Mouse (Mus musculus): Measurements from ENCODE around the gene Slc4a1ap. TPM values are rescaled to one million over a fixed set of nuclear protein-coding genes. Genes with fewer than 3 reads are reported as not detected.
"Not testable (repeated sequence)": the region's sequence is repeated elsewhere in the genome, so short reads cannot be mapped to it uniquely, and the experiment has no call there.

Slc4a1ap gene
- total RNA-seq, 2 experiments from 2014 or later = 19.6 to 20.4 TPM

- DNase-seq = no peak
- intact Hi-C loops (cut with DNase I; ENCODE audit: low total_unique reads) = loop anchor here (5.0 kb wide), 1 partner anchor 48 kb away; no protein-coding TSS in a partner anchor
These were observed 37.1 kb downstream of the Slc4a1ap start for GRCm38 (mm10) chr5:31563905-31564304.

GRCm38 (mm10) chr5:31564976-31565375 lies 38.2 kb downstream of the Slc4a1ap start:
- intact Hi-C loops (cut with DNase I; ENCODE audit: low total_unique reads) = loop anchor here (5.0 kb wide), 1 partner anchor 47 kb away; no protein-coding TSS in a partner anchor
- DNase-seq = peak; percentile 24

- intact Hi-C loops (cut with DNase I; ENCODE audit: low total_unique reads) = no loop called here
- no peak for DNase-seq
These were observed 39.2 kb downstream of the Slc4a1ap start for GRCm38 (mm10) chr5:31566026-31566425.

GRCm38 (mm10) chr5:31566457-31566856 lies 39.7 kb downstream of the Slc4a1ap start:
- intact Hi-C loops (cut with DNase I; ENCODE audit: low total_unique reads) = no loop called here
- DNase-seq = no peak

- intact Hi-C loops (cut with DNase I; ENCODE audit: low total_unique reads) = loop anchor here (2.0 kb wide), 1 partner anchor 629 kb away; no protein-coding TSS in a partner anchor
- DNase-seq = no peak
These were observed 41.3 kb downstream of the Slc4a1ap start for GRCm38 (mm10) chr5:31567951-31568657.

- DNase-seq = peak; percentile 44
- intact Hi-C loops (cut with DNase I; ENCODE audit: low total_unique reads) = no loop called here
These were observed 44.3 kb downstream of the Slc4a1ap start for GRCm38 (mm10) chr5:31571023-31571608.

GRCm38 (mm10) chr5:31573722-31574121 lies 46.9 kb downstream of the Slc4a1ap start:
- no peak for DNase-seq
- intact Hi-C loops (cut with DNase I; ENCODE audit: low total_unique reads) = no loop called here

GRCm38 (mm10) chr5:31576539-31576975 lies 49.8 kb downstream of the Slc4a1ap start:
- DNase-seq = no peak
- intact Hi-C loops (cut with DNase I; ENCODE audit: low total_unique reads) = no loop called here

- intact Hi-C loops (cut with DNase I; ENCODE audit: low total_unique reads) = no loop called here
- DNase-seq = no peak
These were observed 54.5 kb downstream of the Slc4a1ap start for GRCm38 (mm10) chr5:31581263-31581662.

- intact Hi-C loops (cut with DNase I; ENCODE audit: low total_unique reads) = no loop called here
- DNase-seq = no peak
These were observed 55.1 kb downstream of the Slc4a1ap start for GRCm38 (mm10) chr5:31581932-31582331.

- DNase-seq = no peak
- intact Hi-C loops (cut with DNase I; ENCODE audit: low total_unique reads) = no loop called here
These were observed 56.5 kb downstream of the Slc4a1ap start for GRCm38 (mm10) chr5:31583261-31583660.

- intact Hi-C loops (cut with DNase I; ENCODE audit: low total_unique reads) = loop anchor here (5.0 kb wide), 1 partner anchor 602 kb away; no protein-coding TSS in a partner anchor
- no peak for DNase-seq
These were observed 58.7 kb downstream of the Slc4a1ap start for GRCm38 (mm10) chr5:31585526-31585925.

- DNase-seq = no peak
- intact Hi-C loops (cut with DNase I; ENCODE audit: low total_unique reads) = loop anchor here (5.0 kb wide), 1 partner anchor 599 kb away; no protein-coding TSS in a partner anchor
These were observed 61.2 kb downstream of the Slc4a1ap start for GRCm38 (mm10) chr5:31588016-31588415.

- DNase-seq = not testable (repeated sequence)
- intact Hi-C loops (cut with DNase I; ENCODE audit: low total_unique reads) = loop anchor here (5.0 kb wide), 1 partner anchor 599 kb away; no protein-coding TSS in a partner anchor
These were observed 61.9 kb downstream of the Slc4a1ap start for GRCm38 (mm10) chr5:31588672-31589071.

- intact Hi-C loops (cut with DNase I; ENCODE audit: low total_unique reads) = loop anchor here (5.0 kb wide), 1 partner anchor 597 kb away; no protein-coding TSS in a partner anchor
- DNase-seq = no peak
These were observed 63.0 kb downstream of the Slc4a1ap start for GRCm38 (mm10) chr5:31589711-31590319.

GRCm38 (mm10) chr5:31591122-31591521 lies 64.3 kb downstream of the Slc4a1ap start:
- intact Hi-C loops (cut with DNase I; ENCODE audit: low total_unique reads) = no loop called here

GRCm38 (mm10) chr5:31595868-31596267 lies 69.1 kb downstream of the Slc4a1ap start:
- intact Hi-C loops (cut with DNase I; ENCODE audit: low total_unique reads) = no loop called here
- DNase-seq = no peak

More at GRCm38 (mm10) chr5:31591122-31591521, 64.3 kb downstream of the Slc4a1ap start:
- DNase-seq = no peak

- intact Hi-C loops (cut with DNase I; ENCODE audit: low total_unique reads) = no loop called here
- DNase-seq = peak; percentile 47
These were observed 70.0 kb downstream of the Slc4a1ap start, which contains the start of gene Mrpl33 for GRCm38 (mm10) chr5:31596481-31597429. Gene Mrpl33, plus strand, starts transcription at chr5:31596935.

- DNase-seq = no peak
- intact Hi-C loops (cut with DNase I; ENCODE audit: low total_unique reads) = no loop called here
These were observed 70.7 kb downstream of the Slc4a1ap start for GRCm38 (mm10) chr5:31597430-31597944.
